Mouse (Mus musculus): Measurements from ENCODE around the gene Fam198b.

- TF ChIP-seq CTCF (IDR thresholded peaks at IDR 0.05; ENCODE audit: borderline replicate concordance, control insufficient read depth, extremely low read depth, insufficient read depth, low read length, poor library complexity) (no peak), POLR2A (IDR thresholded peaks at IDR 0.05; ENCODE audit: control insufficient read depth, extremely low read depth, insufficient read depth, low read length, poor library complexity) (no peak)
These were observed 26.2 kb downstream of the Fam198b start for GRCm38 (mm10) chr3:79910375-79911141.

Measured in thymus, adult 2 months (tissue).